ENCODE assay signal across 9 mouse cellular contexts in genomic region chr7:112158316-112158741, GRCm38 (mm10). TPM values are rescaled to one million over a fixed set of nuclear protein-coding genes. Genes with fewer than 3 reads are reported as not detected.
A peak's percentile ranks its signal among the peaks of the same experiment; 100 is the strongest.
DNase-seq lines count a peak whose midpoint lies in the region; ATAC-seq lines count a peak whose summit lies in the region.
"Had no signal": no experiment of that assay in that cellular context is flagged by ENCODE, and none has a peak within 500 bp of the region (broad histone marks: within the 10 kb centered on the region; RNA-seq: fewer than 3 reads in every experiment).

No protein-coding gene starts in this region.

- H3K9me3 ChIP-seq in heart, embryonic 13.5 days = no peaks in the 10 kb centered on the region
- H3K9me3 ChIP-seq in limb, embryonic 13.5 days = no peaks in the 10 kb centered on the region
- H3K9me3 ChIP-seq in neural tube, embryonic 12.5 days = no peaks in the 10 kb centered on the region

- peak overlapping the region; percentile 86 for H3K9ac ChIP-seq in heart, embryonic 13.5 days
- H3K9ac ChIP-seq in limb, embryonic 13.5 days = peak overlapping the region; percentile 75
- peak overlapping the region; percentile 53 for H3K9ac ChIP-seq in neural tube, embryonic 12.5 days

- WGBS in heart, embryonic 13.5 days = under 1% methylated on average over 23 of the region's 23 CpGs
- WGBS in limb, embryonic 13.5 days = under 1% methylated on average over 23 of the region's 23 CpGs
- WGBS in neural tube, embryonic 12.5 days = 2% methylated on average over 22 of the region's 23 CpGs

- peaks cover 6% of the 10 kb centered on the region; the same call in 1 of the 2 replicates for H3K27me3 ChIP-seq in heart, embryonic 13.5 days (replicated peaks)
- peaks cover 11% of the 10 kb centered on the region for H3K27me3 ChIP-seq in limb, embryonic 13.5 days
- H3K27me3 ChIP-seq in neural tube, embryonic 12.5 days (replicated peaks) = 0 out of 2 replicates have a peak, but pooled peaks cover 9% of the 10 kb centered on the region

- peak; percentile 35; the same call in 1 of the 2 replicates for ATAC-seq in heart, embryonic 13.5 days (ENCODE audit: extremely low read depth, insufficient number of reproducible peaks, low FRiP score, low TSS enrichment)
- ATAC-seq in limb, embryonic 13.5 days (ENCODE audit: low FRiP score, low read depth) = 0 out of 2 replicates have a peak, but pooled peaks have one; percentile 7
- ATAC-seq in neural tube, embryonic 12.5 days (ENCODE audit: low FRiP score, low read depth) = peak; percentile 42; the same call in 1 of the 2 replicates

- peaks cover 63% of the 10 kb centered on the region for H3K4me1 ChIP-seq in heart, embryonic 13.5 days
- peaks cover 50% of the 10 kb centered on the region for H3K4me1 ChIP-seq in limb, embryonic 13.5 days
- H3K4me1 ChIP-seq in neural tube, embryonic 12.5 days = peaks cover 23% of the 10 kb centered on the region

- peak overlapping the region; percentile 72 for H3K27ac ChIP-seq in heart, embryonic 13.5 days (replicated peaks)
- no peak overlapping the region; the same call in 1 of the 2 replicates for H3K27ac ChIP-seq in limb, embryonic 13.5 days
- H3K27ac ChIP-seq in neural tube, embryonic 12.5 days = no peak overlapping the region

- peak overlapping the region; percentile 77 for H3K4me2 ChIP-seq in heart, embryonic 13.5 days
- H3K4me2 ChIP-seq in limb, embryonic 13.5 days (replicated peaks) = peak overlapping the region; percentile 72
- peak overlapping the region; percentile 68 for H3K4me2 ChIP-seq in neural tube, embryonic 12.5 days (replicated peaks)

- peak; percentile 85 for DNase-seq in heart, adult 11 months
- no peak for DNase-seq in heart, adult 9 months (ENCODE audit: low spot score in 2 of 2)
- DNase-seq in NIH3T3 (ENCODE audit: low read depth) = peak; percentile 44
- DNase-seq in spleen, postnatal 36 days (ENCODE audit: low spot score in 2 of 2) = no peak
- DNase-seq in layer of hippocampus, postnatal 14 days (ENCODE audit: low spot score in 2 of 2) = no peak

- no peaks in the 10 kb centered on the region for H3K36me3 ChIP-seq in heart, embryonic 13.5 days
- H3K36me3 ChIP-seq in limb, embryonic 13.5 days = no peaks in the 10 kb centered on the region
- no peaks in the 10 kb centered on the region for H3K36me3 ChIP-seq in neural tube, embryonic 12.5 days

- H3K4me3 ChIP-seq in heart, embryonic 13.5 days = peak overlapping the region; percentile 69
- H3K4me3 ChIP-seq in limb, embryonic 13.5 days = peak overlapping the region; percentile 63
- H3K4me3 ChIP-seq in neural tube, embryonic 12.5 days = peak overlapping the region; percentile 48

RNA-seq across cellular contexts. Expression of gene Dkk3, which starts 0.5 kb away (rescaled TPM):
- polyA plus RNA-seq in heart, embryonic 13.5 days (2015; fragmentation: Nextera tagmentation; extraction: Ambion mirVana) = 74.7 and 91.0 TPM in 2 replicates
- 41.3 and 45.4 TPM in 2 replicates for polyA plus RNA-seq in limb, embryonic 13.5 days (2015; fragmentation: Nextera tagmentation; extraction: Ambion mirVana)
- polyA plus RNA-seq in neural tube, embryonic 12.5 days (2016; fragmentation: Nextera tagmentation; extraction: Ambion mirVana) = 17.2 and 17.4 TPM in 2 replicates
- total RNA-seq in layer of hippocampus, postnatal 14 days (2021) = 100 to 1,000 TPM; 162 to 171 TPM
- total RNA-seq: hematopoietic stem cell, adult 5-6 weeks had no signal

Comparison
In these comparisons a context has a peak if more than half of its experiments do, and no peak if none do; other contexts are left out.
1. DNase-seq: peak in heart, adult 11 months (single experiment) and NIH3T3 (single experiment); none in heart, adult 9 months (0 of 2), spleen, postnatal 36 days (0 of 2) and layer of hippocampus, postnatal 14 days (0 of 2).
2. Peak in every context shown above with its lines, with median percentiles within 50 percentile points of each other: ATAC-seq, H3K4me2 ChIP-seq, H3K4me3 ChIP-seq and H3K9ac ChIP-seq.